Mouse (Mus musculus) C2C12 (cell line): Measurements from ENCODE around the gene Yif1b. TPM values are rescaled to one million over a fixed set of nuclear protein-coding genes. Genes with fewer than 3 reads are reported as not detected.

Experiments
- H3K27me3 ChIP-seq: one replicate; pipeline ENCODE4 v1.6.1; 2011; ENCODE audit not compliant: control insufficient read depth, insufficient read depth, insufficient read length
- H3K36me3 ChIP-seq: one replicate; pipeline ENCODE4 v1.6.1; 2011; ENCODE audit not compliant: control insufficient read depth, insufficient read depth
- H3K4me3 ChIP-seq: one replicate; pipeline ENCODE4 v1.5.1; 2011; ENCODE audit warnings: mild to moderate bottlenecking, control low read depth; ENCODE audit not compliant: poor library complexity, insufficient read depth, severe bottlenecking
- H3K79me2 ChIP-seq: one replicate; pipeline ENCODE4 v1.6.1; 2011; ENCODE audit not compliant: control insufficient read depth, insufficient read depth
- H3K79me3 ChIP-seq: one replicate; pipeline ENCODE4 v1.6.1; 2011; ENCODE audit warnings: low read depth, control low read depth
- H3ac ChIP-seq: one replicate; pipeline ENCODE3; 2011; ENCODE audit warnings: low read depth; ENCODE audit not compliant: control insufficient read depth, insufficient read length
- CEBPB ChIP-seq: IDR thresholded peaks from one replicate; pipeline ENCODE4 v1.6.1; 2011; ENCODE audit warnings: low read depth, mild to moderate bottlenecking, control low read depth, moderate library complexity
- CTCF ChIP-seq: IDR thresholded peaks from one replicate; pipeline ENCODE4 v1.5.1; 2011; ENCODE audit not compliant: control insufficient read depth, insufficient read depth, insufficient read length
- FOSL1 ChIP-seq: IDR thresholded peaks from one replicate; pipeline ENCODE4 v1.8.0; 2011; ENCODE audit warnings: mild to moderate bottlenecking, low read length; ENCODE audit not compliant: poor library complexity, insufficient read depth, severe bottlenecking
- MAX ChIP-seq: IDR thresholded peaks from one replicate; pipeline ENCODE4 v1.6.1; 2011; ENCODE audit warnings: mild to moderate bottlenecking, control low read depth
- MYOD1 ChIP-seq: IDR thresholded peaks from one replicate; pipeline ENCODE4 v1.6.1; 2011; ENCODE audit warnings: low read depth; ENCODE audit not compliant: control insufficient read depth, insufficient read length
- MYOG ChIP-seq: IDR thresholded peaks from one replicate; pipeline ENCODE4 v1.6.1; 2011; ENCODE audit not compliant: control insufficient read depth, insufficient read length; ENCODE audit errors: extremely low read depth
- USF1 ChIP-seq: IDR thresholded peaks from one replicate; pipeline ENCODE4 v1.6.1; 2011; ENCODE audit warnings: low read depth, mild to moderate bottlenecking, control low read depth, moderate library complexity
- polyA plus RNA-seq: library from polyadenylated mRNA; unstranded; fragments of >200 nt; fragmentation: generic; extraction: Trizol; gene quantifications from one replicate; pipeline ENCODE4 v1.2.1, GENCODE M21; 2012; ENCODE audit warnings: missing spikeins

Gene Yif1b
- polyA plus RNA-seq, 1 experiment: 140 TPM

DNA sequence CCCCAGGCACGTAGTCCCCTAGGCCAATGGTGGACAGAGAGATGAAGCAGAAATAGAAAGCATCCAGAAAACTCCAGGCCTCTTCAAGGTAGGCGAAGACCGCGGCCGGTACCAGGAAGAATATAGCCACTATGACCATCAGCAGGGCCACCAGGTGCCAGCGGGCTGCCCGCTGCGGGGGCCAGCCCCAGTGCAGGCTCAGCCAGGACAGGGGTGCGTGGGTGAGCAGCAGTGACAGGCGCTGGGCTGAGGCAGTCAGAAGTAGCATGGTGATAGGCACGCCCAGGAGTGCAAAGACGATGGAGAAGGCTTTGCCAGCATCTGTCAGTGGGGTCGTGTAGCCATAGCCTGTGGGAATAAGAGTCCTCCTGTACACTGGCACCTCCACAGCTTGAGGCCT is 12.6 kb upstream of the Yif1b start:
- Histone ChIP-seq H3K27me3 (no peaks in the 10 kb centered on the region), H3K4me3 (no peak overlapping the region), H3ac (no peak overlapping the region), H3K36me3 (no peaks in the 10 kb centered on the region), H3K79me2 (no peaks in the 10 kb centered on the region), H3K79me3 (no peaks in the 10 kb centered on the region)
- TF ChIP-seq FOSL1 (no peak), MYOG (no peak), USF1 (no peak), MAX (no peak), CEBPB (no peak), CTCF (no peak), MYOD1 (no peak)

GRCm38 (mm10) chr7:29228202-29228601 is 9.9 kb upstream of the Yif1b start:
- TF ChIP-seq MAX (no peak), USF1 (no peak), MYOD1 (no peak), CTCF (no peak), CEBPB (no peak), FOSL1 (no peak), MYOG (no peak)
- Histone ChIP-seq H3K4me3 (no peak overlapping the region), H3K27me3 (no peaks in the 10 kb centered on the region), H3ac (no peak overlapping the region), H3K79me2 (no peaks in the 10 kb centered on the region), H3K79me3 (no peaks in the 10 kb centered on the region), H3K36me3 (no peaks in the 10 kb centered on the region)

DNA sequence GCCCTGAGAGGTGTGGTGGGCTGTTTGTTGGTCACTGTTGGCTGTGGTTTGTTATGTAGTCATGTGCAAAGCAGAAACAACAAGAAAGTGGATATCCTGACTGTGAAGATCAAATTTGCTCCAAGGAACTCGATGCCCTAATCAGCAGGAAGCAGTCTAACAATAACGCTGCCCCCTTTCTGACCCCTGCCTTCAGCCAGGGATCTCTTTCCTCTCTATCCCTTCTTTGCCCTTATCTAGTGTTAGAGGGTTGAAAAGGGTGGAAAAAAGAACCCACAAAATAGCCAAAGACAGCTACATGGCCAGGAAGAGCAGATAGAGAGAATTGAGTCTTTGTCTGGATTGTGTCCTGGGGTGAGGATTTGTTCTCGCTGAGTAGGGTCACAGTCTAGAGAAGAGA is 7.6 kb upstream of the Yif1b start:
- TF ChIP-seq CTCF: no peak
- no peak for TF ChIP-seq MYOG
- TF ChIP-seq USF1: no peak
- no peak for TF ChIP-seq MYOD1
- no peaks in the 10 kb centered on the region for H3K27me3 ChIP-seq
- no peaks in the 10 kb centered on the region for H3K79me2 ChIP-seq
- no peak overlapping the region for H3K4me3 ChIP-seq
- no peak overlapping the region for H3ac ChIP-seq
- H3K36me3 ChIP-seq: no peaks in the 10 kb centered on the region
- no peaks in the 10 kb centered on the region for H3K79me3 ChIP-seq

GRCm38 (mm10) chr7:29231517-29231916 is 6.6 kb upstream of the Yif1b start:
- H3K79me3 ChIP-seq: no peaks in the 10 kb centered on the region
- no peak overlapping the region for H3ac ChIP-seq
- no peaks in the 10 kb centered on the region for H3K79me2 ChIP-seq
- H3K36me3 ChIP-seq: no peaks in the 10 kb centered on the region
- no peak for TF ChIP-seq CEBPB
- no peak for TF ChIP-seq FOSL1
- TF ChIP-seq CTCF: no peak
- H3K27me3 ChIP-seq: no peaks in the 10 kb centered on the region
- H3K4me3 ChIP-seq: no peak overlapping the region

DNA sequence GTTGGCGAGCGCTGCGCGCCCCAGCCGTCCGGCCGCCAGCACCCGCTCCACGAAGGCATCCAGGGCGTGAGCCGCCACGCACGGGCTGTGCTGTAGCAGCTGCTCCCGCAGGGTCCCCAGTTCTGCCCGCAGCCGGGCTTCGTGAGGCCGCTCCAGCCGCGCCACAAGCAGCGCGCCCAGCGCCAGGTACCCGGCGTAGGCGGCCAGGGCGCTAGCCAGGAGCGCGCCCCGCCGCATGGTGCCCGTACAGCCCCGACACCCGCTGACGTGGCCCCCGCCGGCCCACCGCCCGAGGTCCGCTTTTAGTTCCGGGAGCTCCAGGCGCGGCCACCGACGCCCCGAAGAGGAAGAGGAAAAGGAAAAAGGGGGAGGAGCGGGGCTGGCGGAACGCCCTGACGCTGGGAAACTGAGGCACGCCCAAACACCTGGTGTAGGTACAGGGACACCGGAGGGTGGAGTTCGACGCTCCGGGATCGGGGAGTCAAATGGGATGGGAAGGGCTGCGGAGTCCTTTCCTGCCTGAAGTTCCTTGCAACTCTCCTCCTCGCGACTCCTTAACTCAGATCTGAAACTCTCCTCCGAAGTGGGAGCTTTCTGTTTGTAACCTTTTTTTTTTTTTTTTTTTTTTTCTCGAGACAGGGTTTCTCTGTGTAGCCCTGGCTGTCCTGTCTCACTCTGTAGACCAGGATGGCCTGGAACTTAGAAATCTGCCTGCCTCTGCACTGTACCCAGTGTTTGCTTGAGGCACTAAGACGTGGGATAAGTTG is 5.7 kb upstream of the Yif1b start, which contains the start of gene Kcnk6:
TSS of gene Kcnk6 (minus strand) at position 269 of the 767 bp plus-strand sequence.
- TF ChIP-seq CEBPB: no peak
- no peak for TF ChIP-seq MAX
- no peak for TF ChIP-seq MYOD1
- TF ChIP-seq MYOG: no peak
- TF ChIP-seq USF1: no peak
- Histone ChIP-seq H3K4me3 (no peak within 1 kb of the TSS), H3K27me3 (no peaks in the 10 kb centered on the region)

GRCm38 (mm10) chr7:29233745-29234144 is 4.4 kb upstream of the Yif1b start:
- Histone ChIP-seq H3ac (no peak overlapping the region), H3K4me3 (no peak overlapping the region), H3K79me2 (peaks cover 1% of the 10 kb centered on the region), H3K27me3 (no peaks in the 10 kb centered on the region), H3K79me3 (peaks cover 2% of the 10 kb centered on the region), H3K36me3 (no peaks in the 10 kb centered on the region)
- no peak for TF ChIP-seq CTCF
- TF ChIP-seq USF1: no peak
- no peak for TF ChIP-seq MYOD1
- TF ChIP-seq CEBPB: no peak
- TF ChIP-seq MYOG: no peak
- TF ChIP-seq FOSL1: no peak
- no peak for TF ChIP-seq MAX

More for the DNA sequence above, 5.7 kb upstream of the Yif1b start, which contains the start of gene Kcnk6:
- Histone ChIP-seq H3K79me3 (no peaks in the 10 kb centered on the region), H3ac (no peak within 1 kb of the TSS), H3K36me3 (no peaks in the 10 kb centered on the region), H3K79me2 (no peaks in the 10 kb centered on the region)
